Mouse (Mus musculus) urinary bladder, postnatal 25 days (tissue): Measurements from ENCODE around the gene Tmem269.

Source experiments
- DNase-seq: peaks from one replicate; pipeline ENCODE4 v3.0.0; 2022; ENCODE audit warnings: low spot score

Tmem269 gene

DNA sequence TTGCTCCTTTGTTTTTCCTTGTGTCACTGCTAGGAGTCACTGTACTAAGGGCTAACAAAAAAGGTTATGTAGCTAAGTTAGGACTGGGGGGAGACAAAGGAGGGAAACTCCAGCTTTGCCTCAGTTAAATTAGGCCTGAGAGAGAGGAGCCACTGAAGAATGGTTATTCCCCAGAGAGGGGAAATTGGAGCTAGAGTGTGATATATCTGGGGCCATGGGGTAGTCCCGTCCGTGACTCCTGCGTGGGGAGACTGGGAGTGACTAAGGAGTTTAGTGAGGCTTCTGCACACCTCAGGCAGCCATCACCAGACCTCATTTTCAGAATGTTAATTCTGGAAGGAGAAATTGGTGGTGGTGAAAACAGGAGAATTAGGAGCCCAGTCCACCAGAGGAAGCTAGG lies 16.3 kb upstream of the Tmem269 start:
- DNase-seq, result no peak

GRCm38 (mm10) chr4:119233256-119233901 lies 15.4 kb upstream of the Tmem269 start:
- peak; percentile 32 for DNase-seq

GRCm38 (mm10) chr4:119232410-119233255 lies 14.6 kb upstream of the Tmem269 start, which contains the start of the genes AU022252 and P3h1:
AU022252 (minus strand) TSS chr4:119232712.
P3h1 (plus strand) TSS chr4:119232915.
- peak; percentile 98 for DNase-seq

DNA sequence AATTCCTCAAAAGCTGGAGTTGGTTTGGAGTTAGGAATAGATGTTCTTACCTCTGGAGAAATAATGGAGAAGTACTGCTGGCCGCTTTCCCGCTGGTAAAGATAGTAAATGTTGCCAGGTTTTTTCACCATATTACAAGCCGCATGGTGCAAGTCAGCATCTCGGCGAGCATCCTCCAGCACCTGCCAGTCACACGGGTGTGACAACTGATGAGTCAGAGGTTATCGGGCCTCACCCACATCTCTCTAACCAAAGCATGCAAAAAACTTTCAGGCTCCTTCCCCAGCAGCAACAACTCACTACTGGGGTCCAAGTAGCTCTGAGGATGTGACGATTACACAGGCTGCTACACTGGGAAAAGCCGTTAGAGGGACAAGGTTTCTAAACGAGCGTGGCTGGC lies 8.7 kb upstream of the Tmem269 start:
- DNase-seq, result no peak

DNA sequence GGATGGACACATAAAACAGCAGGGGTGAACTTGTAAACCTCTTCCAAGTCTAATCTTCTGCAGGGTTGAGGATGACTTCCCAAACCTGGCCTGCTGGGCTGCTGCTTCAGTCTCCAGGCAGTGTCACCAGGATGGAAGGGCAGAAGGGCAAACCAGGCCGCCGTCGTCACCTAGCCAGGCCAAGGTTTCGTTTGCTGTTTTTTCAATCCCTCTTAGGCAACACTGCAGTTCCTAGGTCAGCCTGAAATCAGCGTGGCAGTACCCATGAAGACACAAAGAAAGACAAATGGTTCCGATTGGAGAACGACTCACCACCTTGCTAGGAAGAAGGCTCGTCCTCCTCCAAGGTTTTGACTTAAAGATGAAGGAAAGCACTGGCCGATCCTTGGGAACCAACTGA lies 7.7 kb upstream of the Tmem269 start:
- DNase-seq, result no peak

DNA sequence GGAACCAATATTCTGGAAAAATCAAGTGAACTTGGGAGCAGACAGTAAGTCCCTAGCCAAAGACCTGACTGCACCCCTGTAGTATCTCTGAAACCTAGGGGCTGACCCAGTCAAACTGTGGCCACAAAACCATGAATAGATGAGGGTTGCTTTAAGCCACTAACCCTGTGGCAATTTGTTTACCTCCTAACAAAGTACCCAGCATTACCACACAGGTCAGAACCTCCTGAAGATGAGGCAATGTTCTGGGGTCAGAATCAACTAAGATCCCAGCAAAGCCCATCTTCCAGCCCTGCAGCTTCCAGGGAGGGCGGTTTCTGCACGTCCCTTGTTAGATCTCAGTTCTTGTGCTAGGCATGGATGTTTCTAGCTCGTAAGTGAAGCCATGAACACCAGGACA lies 6.5 kb upstream of the Tmem269 start:
- no peak for DNase-seq

GRCm38 (mm10) chr4:119223696-119224095 lies 5.7 kb upstream of the Tmem269 start:
- no peak for DNase-seq

DNA sequence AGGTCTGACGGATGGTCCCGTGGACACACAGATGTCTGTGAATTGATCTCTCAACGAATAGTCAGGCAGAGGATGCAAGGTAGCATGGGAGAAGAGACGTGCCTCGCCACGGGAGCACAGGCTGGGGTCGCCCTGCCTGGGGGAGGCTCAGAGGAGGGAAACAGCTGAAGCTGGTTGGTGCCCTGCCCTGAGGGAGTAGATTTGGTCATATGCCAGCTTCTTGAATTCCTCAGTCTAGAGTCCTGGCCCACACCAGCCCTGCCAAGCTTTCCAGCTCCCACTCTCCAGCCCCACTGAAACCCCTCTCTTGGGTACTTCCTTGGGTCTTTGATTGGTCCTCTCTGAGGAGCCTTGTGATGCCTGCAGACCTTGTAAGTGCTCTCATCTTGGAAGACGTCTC lies 1.4 kb downstream of the Tmem269 start:
- no peak for DNase-seq

- DNase-seq, result peak; percentile 46
Observed at GRCm38 (mm10) chr4:119204672-119205071, 13.3 kb downstream of the Tmem269 start.

DNA sequence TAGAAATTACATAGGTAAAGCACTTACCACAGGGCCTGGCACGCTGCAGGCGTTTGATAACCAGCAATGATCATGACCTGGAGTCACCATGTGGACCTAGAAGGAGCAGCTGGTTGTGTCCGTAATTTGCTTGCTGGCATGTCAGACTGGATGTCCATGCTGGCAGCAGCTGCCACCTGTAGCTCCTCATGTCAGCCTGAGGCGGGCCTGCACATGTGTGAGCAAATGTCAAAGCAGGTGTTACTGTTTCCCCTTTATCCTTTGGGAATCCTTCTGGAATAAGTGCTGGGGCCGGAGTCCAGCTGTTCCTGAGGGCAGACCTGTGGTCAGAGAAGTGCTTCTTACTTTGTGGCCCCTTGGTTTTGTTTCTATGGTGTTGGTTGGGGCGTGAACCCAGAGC lies 19.9 kb downstream of the Tmem269 start:
- no peak for DNase-seq

- no peak for DNase-seq
Observed at GRCm38 (mm10) chr4:119195582-119196320, 22.3 kb downstream of the Tmem269 start.

GRCm38 (mm10) chr4:119194909-119195581 lies 23.0 kb downstream of the Tmem269 start, which contains the start of gene Svbp:
Svbp (plus strand) TSS chr4:119195306.
- peak; percentile 92 for DNase-seq

GRCm38 (mm10) chr4:119192757-119193156 lies 25.3 kb downstream of the Tmem269 start:
- no peak for DNase-seq

DNA sequence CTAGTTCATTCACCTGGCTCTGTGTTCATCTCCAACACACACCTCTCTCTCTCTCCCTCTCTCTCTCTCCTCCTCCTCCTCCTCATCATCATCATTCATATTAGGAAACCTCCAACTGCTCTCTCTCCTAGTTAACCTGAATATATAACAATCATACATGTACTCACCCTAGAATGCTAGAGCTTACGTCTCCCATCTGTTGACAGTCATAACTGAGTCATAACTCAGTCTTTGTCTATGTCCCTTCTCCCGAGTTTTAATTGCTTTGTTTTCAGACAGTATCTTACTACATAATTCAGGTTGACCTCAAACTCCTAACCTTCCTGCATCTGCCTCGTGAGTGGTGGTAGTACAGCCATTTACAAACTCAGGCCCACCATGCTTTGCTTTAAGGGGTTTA lies 26.7 kb downstream of the Tmem269 start:
- DNase-seq, result no peak

- no peak for DNase-seq
Observed at GRCm38 (mm10) chr4:119190618-119191017, 27.4 kb downstream of the Tmem269 start.

DNA sequence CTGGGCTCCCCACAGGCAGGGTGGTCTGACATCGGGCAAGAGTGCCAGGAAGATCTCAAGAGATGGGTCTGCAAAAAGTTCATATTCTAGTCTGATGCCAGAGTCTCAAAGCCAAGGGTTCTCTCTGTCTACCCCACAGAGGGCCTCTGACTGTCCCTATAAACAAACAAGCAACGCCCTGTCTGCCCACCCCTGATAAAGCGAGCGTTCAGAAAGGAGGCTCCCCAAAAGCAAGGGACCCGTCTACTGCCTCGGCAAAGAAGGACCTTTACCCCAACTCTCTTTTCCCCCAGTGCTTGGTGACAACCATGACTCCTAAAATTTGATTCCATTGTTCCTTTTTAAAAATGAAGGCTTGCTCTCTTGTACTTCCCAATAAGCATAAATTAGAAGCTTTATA lies 28.2 kb downstream of the Tmem269 start, which contains the start of gene Ermap:
TSS of gene Ermap (minus strand) at position 148 of the 400 bp plus-strand sequence.
- DNase-seq, result no peak

DNA sequence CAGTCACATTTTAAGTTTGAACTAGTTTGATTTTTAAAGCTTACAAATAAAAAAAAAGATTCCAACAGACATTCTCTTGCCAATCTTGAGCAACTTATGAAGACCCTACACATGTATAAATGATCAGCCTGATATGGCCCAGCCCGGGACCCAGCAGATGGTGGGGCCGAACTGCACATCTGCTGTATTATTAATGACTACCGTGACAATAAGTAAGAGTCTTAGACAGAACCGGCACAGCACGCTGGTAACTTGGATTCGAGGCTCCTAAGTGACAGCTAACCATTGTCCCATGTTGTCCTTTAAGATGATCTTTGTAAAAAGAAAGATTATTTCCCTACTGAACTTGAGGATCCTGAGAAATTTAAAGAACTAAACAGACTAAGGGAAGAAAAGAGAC lies 28.6 kb downstream of the Tmem269 start:
- DNase-seq, result no peak

DNA sequence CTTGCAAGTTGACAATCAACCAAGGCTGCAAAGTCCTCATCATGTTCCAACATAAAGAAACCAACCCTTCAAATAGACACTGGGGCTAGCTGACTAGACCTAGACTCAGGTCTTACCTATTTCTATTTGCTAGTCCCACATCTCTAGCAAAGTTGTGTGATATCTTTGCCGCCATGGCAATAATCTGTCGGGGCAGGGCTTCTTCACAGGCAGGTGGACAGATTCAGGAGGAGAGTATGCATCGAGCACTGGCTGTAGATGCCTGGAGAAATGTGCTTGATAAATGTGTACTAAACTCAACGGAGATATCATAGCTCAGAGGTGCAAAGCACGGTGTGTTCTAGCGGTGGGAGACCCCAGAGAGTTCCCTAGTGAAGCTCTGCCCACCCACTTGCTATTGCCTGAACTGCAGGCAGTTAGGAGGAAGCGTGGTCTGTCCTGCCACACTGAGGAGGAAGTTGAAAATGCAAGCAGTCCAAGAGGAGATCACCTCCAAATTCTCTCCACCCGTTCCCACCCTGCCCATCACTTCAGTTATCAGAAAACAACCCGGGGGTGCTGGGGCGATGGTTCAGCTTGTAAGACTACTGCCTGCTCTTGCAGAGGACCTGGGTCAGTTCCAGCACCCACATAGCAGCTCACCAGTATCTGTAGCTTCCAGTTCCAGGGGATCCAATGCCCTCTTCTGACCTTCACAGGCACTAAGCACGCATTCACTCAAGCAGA lies 29.8 kb downstream of the Tmem269 start:
- DNase-seq, result no peak

- no peak for DNase-seq
Observed at GRCm38 (mm10) chr4:119185771-119186170, 32.2 kb downstream of the Tmem269 start.

GRCm38 (mm10) chr4:119183525-119183924 lies 34.5 kb downstream of the Tmem269 start:
- no peak for DNase-seq

GRCm38 (mm10) chr4:119181456-119181855 lies 36.6 kb downstream of the Tmem269 start:
- no peak for DNase-seq
